Mouse (Mus musculus) ES-Bruce4 (cell line): ENCODE measurements around the gene Ltbp3. TPM values are rescaled to one million over a fixed set of nuclear protein-coding genes. Genes with fewer than 3 reads are reported as not detected.

Experiments used
- H3K27ac ChIP-seq: 2 replicates; pipeline ENCODE4 v1.5.1; 2012; ENCODE audit warnings: low read length, inconsistent platforms; ENCODE audit not compliant: insufficient read depth
- H3K27me3 ChIP-seq: 2 replicates; pipeline ENCODE4 v1.6.1; 2012; ENCODE audit warnings: mild to moderate bottlenecking, low read length, inconsistent platforms; ENCODE audit not compliant: control insufficient read depth, poor library complexity, insufficient read depth, severe bottlenecking
- H3K36me3 ChIP-seq: 2 replicates; pipeline ENCODE4 v1.6.1; 2012; ENCODE audit warnings: inconsistent platforms, mild to moderate bottlenecking, low read length, moderate library complexity; ENCODE audit not compliant: control insufficient read depth, poor library complexity, insufficient read depth, severe bottlenecking
- H3K4me1 ChIP-seq: one replicate; pipeline ENCODE4 v1.8.1; 2011; ENCODE audit warnings: low read length; ENCODE audit not compliant: control insufficient read depth, insufficient read depth
- H3K4me3 ChIP-seq: 2 replicates; pipeline ENCODE4 v1.5.1; 2011; ENCODE audit warnings: low read depth, mild to moderate bottlenecking, low read length
- H3K9ac ChIP-seq: 2 replicates; pipeline ENCODE4 v1.6.1; 2012; ENCODE audit warnings: low read depth, mild to moderate bottlenecking, inconsistent platforms; ENCODE audit not compliant: poor library complexity, severe bottlenecking
- H3K9me3 ChIP-seq: replicated peaks from 2 replicates; pipeline ENCODE4 v1.6.1; 2012; ENCODE audit warnings: mild to moderate bottlenecking, low read length, inconsistent platforms; ENCODE audit not compliant: control insufficient read depth, poor library complexity, insufficient read depth, severe bottlenecking
- CTCF ChIP-seq: IDR thresholded peaks from one replicate; pipeline ENCODE4 v1.8.1; 2011; ENCODE audit warnings: low read depth, low read length
- EP300 ChIP-seq: IDR thresholded peaks from 2 replicates; pipeline ENCODE4 v1.6.1; 2011; ENCODE audit warnings: low read depth, low read length; ENCODE audit not compliant: insufficient read depth
- POLR2A ChIP-seq: IDR thresholded peaks from one replicate; pipeline ENCODE4 v1.8.1; 2011; ENCODE audit warnings: low read length; ENCODE audit not compliant: insufficient read depth
- polyA plus RNA-seq: library from polyadenylated mRNA; stranded (reverse); fragments of >200 nt; gene quantifications from 2 replicates; pipeline ENCODE4 v1.2.4, GENCODE M21; 2011; ENCODE audit warnings: low read depth; ENCODE audit not compliant: missing spikeins, insufficient read depth, insufficient read length

The Ltbp3 gene
- polyA plus RNA-seq, 1 experiment: 5.9 TPM

GRCm38 (mm10) chr19:5770925-5771860 is 30.5 kb downstream of the Ltbp3 start, which contains the start of gene Scyl1:
Gene Scyl1 (minus strand): TSS chr19:5771419.
- H3K4me3 ChIP-seq: peak within 1 kb of the TSS; percentile 80
- 0 out of 2 replicates have a peak, but pooled peaks cover 3% of the 10 kb centered on the region for H3K36me3 ChIP-seq
- no peak within 1 kb of the TSS for H3K27ac ChIP-seq
- no peaks in the 10 kb centered on the region for H3K27me3 ChIP-seq
- H3K9ac ChIP-seq: peak within 1 kb of the TSS; percentile 84
- no peaks in the 10 kb centered on the region for H3K9me3 ChIP-seq
- no peaks in the 10 kb centered on the region for H3K4me1 ChIP-seq
- peak; percentile 54 for TF ChIP-seq POLR2A
- TF ChIP-seq EP300: no peak
- no peak for TF ChIP-seq CTCF

- TF ChIP-seq CTCF: peak; percentile 24
- no peak for TF ChIP-seq POLR2A
- TF ChIP-seq EP300: peak; percentile 70
- H3K27ac ChIP-seq: peak overlapping the region; percentile 69
Observed at GRCm38 (mm10) chr19:5777387-5778032, 36.8 kb downstream of the Ltbp3 start.

GRCm38 (mm10) chr19:5778312-5778711 is 37.6 kb downstream of the Ltbp3 start:
- H3K9me3 ChIP-seq: no peaks in the 10 kb centered on the region
- no peaks in the 10 kb centered on the region for H3K27me3 ChIP-seq
- H3K4me1 ChIP-seq: peaks cover 3% of the 10 kb centered on the region
- TF ChIP-seq POLR2A (no peak), CTCF (no peak), EP300 (no peak)
- peak overlapping the region; percentile 41 for H3K9ac ChIP-seq
- no peaks in the 10 kb centered on the region for H3K36me3 ChIP-seq
- H3K4me3 ChIP-seq: no peak overlapping the region
- H3K27ac ChIP-seq: peak overlapping the region; percentile 69

More at GRCm38 (mm10) chr19:5777387-5778032, 36.8 kb downstream of the Ltbp3 start:
- peak overlapping the region; percentile 14; the same call in 1 of the 2 replicates for H3K4me3 ChIP-seq
- H3K27me3 ChIP-seq: no peaks in the 10 kb centered on the region
- peaks cover 3% of the 10 kb centered on the region for H3K4me1 ChIP-seq
- no peaks in the 10 kb centered on the region for H3K9me3 ChIP-seq
- H3K9ac ChIP-seq: peak overlapping the region; percentile 41
- H3K36me3 ChIP-seq: no peaks in the 10 kb centered on the region

- Histone ChIP-seq H3K4me1 (peaks cover 3% of the 10 kb centered on the region), H3K4me3 (no peak overlapping the region), H3K27ac (no peak overlapping the region), H3K9ac (no peak overlapping the region), H3K36me3 (no peaks in the 10 kb centered on the region), H3K9me3 (no peaks in the 10 kb centered on the region), H3K27me3 (no peaks in the 10 kb centered on the region)
- TF ChIP-seq CTCF (peak; percentile 43), EP300 (no peak)
Observed at GRCm38 (mm10) chr19:5780203-5780602, 39.5 kb downstream of the Ltbp3 start.

GRCm38 (mm10) chr19:5781532-5781931 is 40.8 kb downstream of the Ltbp3 start:
- no peak overlapping the region for H3K27ac ChIP-seq
- no peaks in the 10 kb centered on the region for H3K36me3 ChIP-seq
- H3K4me3 ChIP-seq: no peak overlapping the region
- no peak for TF ChIP-seq POLR2A
- no peak for TF ChIP-seq EP300
- TF ChIP-seq CTCF: no peak
- no peaks in the 10 kb centered on the region for H3K9me3 ChIP-seq
- no peaks in the 10 kb centered on the region for H3K27me3 ChIP-seq
- peaks cover 3% of the 10 kb centered on the region for H3K4me1 ChIP-seq
- H3K9ac ChIP-seq: no peak overlapping the region

- H3K27ac ChIP-seq: no peak overlapping the region
- no peak overlapping the region for H3K9ac ChIP-seq
- no peaks in the 10 kb centered on the region for H3K9me3 ChIP-seq
- H3K36me3 ChIP-seq: no peaks in the 10 kb centered on the region
- H3K4me1 ChIP-seq: peaks cover 3% of the 10 kb centered on the region
- H3K4me3 ChIP-seq: no peak overlapping the region
- H3K27me3 ChIP-seq: no peaks in the 10 kb centered on the region
- TF ChIP-seq CTCF (no peak), POLR2A (no peak), EP300 (no peak)
Observed at GRCm38 (mm10) chr19:5782121-5782520, 41.4 kb downstream of the Ltbp3 start.
